Mouse (Mus musculus): ENCODE data around the gene Fam131c. TPM values are rescaled to one million over a fixed set of nuclear protein-coding genes. Genes with fewer than 3 reads are reported as not detected.

The Fam131c gene
- total RNA-seq, 1 experiment from 2014 or later: 2.1 TPM

- DNase-seq: no peak
Measured at GRCm38 (mm10) chr4:141408577-141408976, 40.6 kb downstream of the Fam131c start.

GRCm38 (mm10) chr4:141411430-141411992 is 43.5 kb downstream of the Fam131c start:
- DNase-seq: no peak

- DNase-seq: no peak
Measured at GRCm38 (mm10) chr4:141415924-141416323, 47.9 kb downstream of the Fam131c start, which contains the start of gene Clcnkb. TSS of gene Clcnkb (minus strand) at chr4:141416014.

- peak; percentile 41 for DNase-seq
Measured at GRCm38 (mm10) chr4:141419398-141420191, 51.6 kb downstream of the Fam131c start.

- DNase-seq: no peak
Measured at GRCm38 (mm10) chr4:141420192-141420829, 52.3 kb downstream of the Fam131c start, which contains the start of gene Hspb7. TSS of gene Hspb7 (plus strand) at chr4:141420779.

GRCm38 (mm10) chr4:141420886-141421285 is 52.9 kb downstream of the Fam131c start:
- DNase-seq: no peak

GRCm38 (mm10) chr4:141421423-141421822 is 53.4 kb downstream of the Fam131c start:
- DNase-seq: peak; percentile 38

DNA sequence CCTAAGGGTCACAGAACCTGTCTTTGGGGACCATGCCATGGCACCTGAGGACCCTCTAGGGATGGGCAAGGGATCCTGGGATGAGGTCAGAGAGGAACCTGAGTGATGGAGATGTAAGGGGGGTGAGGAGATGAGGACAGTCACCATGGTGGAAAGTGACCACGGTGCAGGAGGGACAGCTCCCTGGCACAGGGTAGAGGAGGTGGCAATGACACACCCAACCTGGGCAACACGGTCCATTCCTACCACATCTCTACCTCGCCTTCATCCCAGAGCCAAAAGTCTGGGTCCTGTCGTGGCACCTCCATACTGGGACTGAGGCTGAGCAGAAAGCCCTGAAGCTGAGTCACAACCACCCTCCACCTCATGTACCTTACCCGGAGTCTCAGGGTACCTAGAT is 54.8 kb downstream of the Fam131c start:
- no peak for DNase-seq

DNA sequence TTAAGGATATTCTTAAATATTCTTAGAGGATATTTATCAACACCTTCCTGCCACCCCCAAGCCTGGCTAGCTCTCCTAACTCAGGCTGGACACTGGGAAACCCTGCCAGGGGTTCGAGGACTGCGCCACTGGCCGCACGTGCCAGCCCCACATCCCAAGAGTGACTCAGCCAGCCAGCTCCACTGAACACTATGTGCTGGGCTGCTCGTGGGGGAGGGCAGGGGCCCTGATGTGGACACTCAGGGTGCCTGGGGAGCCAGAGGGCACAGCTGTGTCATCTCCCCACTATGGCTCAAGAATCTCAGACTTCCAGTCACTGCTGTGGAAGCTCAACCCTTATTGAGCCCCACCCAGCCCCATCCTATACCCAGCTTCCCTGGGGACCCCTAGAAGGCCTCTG is 55.3 kb downstream of the Fam131c start:
- DNase-seq: no peak

DNA sequence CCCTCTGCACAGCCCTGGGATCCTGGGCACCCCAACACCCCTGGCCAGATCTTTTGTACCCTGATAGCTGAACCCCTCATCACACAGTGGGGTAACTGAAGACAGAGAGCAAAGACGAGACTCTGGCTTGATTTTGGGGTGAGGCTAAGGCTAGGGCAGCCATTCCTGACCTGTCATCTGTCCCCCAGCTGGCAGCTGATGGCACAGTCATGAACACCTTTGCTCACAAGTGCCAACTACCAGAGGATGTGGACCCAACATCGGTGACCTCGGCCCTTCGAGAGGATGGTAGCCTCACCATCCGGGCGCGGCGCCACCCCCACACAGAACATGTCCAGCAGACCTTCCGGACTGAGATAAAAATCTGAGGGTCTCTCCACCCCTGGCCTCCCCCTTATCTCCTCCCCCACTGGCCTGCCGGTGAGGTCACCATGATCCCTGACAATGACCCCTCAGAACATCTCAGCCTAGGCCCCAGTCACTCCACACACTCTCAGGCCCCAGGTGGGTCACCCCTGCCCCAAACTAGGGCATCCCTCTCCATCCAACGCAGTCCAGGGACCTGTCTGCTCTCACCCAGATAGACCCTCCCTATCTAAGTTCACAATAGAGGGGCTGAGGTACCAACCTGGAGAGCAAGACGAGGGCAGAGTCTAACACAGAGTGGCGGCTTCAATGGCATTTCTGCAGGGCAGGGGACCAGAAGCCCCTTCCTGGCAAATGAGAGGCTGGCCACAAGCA is 55.8 kb downstream of the Fam131c start:
- no peak for DNase-seq

GRCm38 (mm10) chr4:141425484-141426479 is 57.8 kb downstream of the Fam131c start:
- DNase-seq: peak; percentile 43

GRCm38 (mm10) chr4:141426796-141427745 is 59.1 kb downstream of the Fam131c start:
- no peak for DNase-seq

GRCm38 (mm10) chr4:141427921-141428320 is 59.9 kb downstream of the Fam131c start:
- no peak for DNase-seq

GRCm38 (mm10) chr4:141429381-141429780 is 61.4 kb downstream of the Fam131c start:
- DNase-seq: no peak

DNA sequence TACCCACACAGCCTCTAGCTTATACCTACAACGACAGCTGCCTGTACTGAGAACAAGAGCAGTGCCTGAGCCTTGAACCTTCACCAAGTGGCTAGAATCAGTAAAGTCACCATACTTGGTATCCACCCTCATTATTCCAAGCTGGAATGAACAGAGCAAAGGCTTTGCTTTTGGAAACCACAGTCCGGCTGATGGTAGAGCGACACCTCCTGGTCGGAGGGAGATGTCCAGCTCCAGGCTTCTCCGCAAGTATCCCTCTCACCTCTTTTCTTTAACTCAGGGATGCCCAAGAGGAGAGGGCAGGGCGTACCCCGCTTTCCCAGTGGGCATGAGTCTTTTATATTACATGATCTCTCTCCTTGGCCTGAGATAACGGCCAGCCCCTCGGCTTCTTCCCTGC is 61.8 kb downstream of the Fam131c start:
- peak; percentile 61 for DNase-seq

- peak; percentile 77 for DNase-seq
Measured at GRCm38 (mm10) chr4:141430997-141431396, 63.0 kb downstream of the Fam131c start.

- no peak for DNase-seq
Measured at GRCm38 (mm10) chr4:141432666-141433065, 64.6 kb downstream of the Fam131c start.

GRCm38 (mm10) chr4:141433191-141433590 is 65.2 kb downstream of the Fam131c start:
- DNase-seq: no peak

Data from adrenal gland, postnatal 25 days (tissue).